Mouse (Mus musculus): ENCODE measurements at regions not wholly inside any gene's neighbourhood (a gene's known extent, or its start where the extent isn't known, plus 50 kb on each side); places are given as distances from the start of the nearest gene placed in this dataset.

- TF ChIP-seq CTCF (IDR thresholded peaks at IDR 0.05; ENCODE audit: extremely low read depth, insufficient read length, insufficient replicate concordance, low read depth, low read length) (peak; percentile 15; the same call in 1 of the 2 replicates), POLR2A (IDR thresholded peaks at IDR 0.05; ENCODE audit: low read depth, low read length) (no peak)
These were observed 56.1 kb upstream of the B3gat2 start for GRCm38 (mm10) chr1:23705489-23705888.

All from small intestine, adult 2 months (tissue).